Mouse (Mus musculus): Measurements from ENCODE around the gene Abl2. TPM values are rescaled to one million over a fixed set of nuclear protein-coding genes. Genes with fewer than 3 reads are reported as not detected.
"Not testable (repeated sequence)": the region's sequence is repeated elsewhere in the genome, so short reads cannot be mapped to it uniquely, and the experiment has no call there.

Abl2 gene
- total RNA-seq, 2 experiments from 2014 or later: 21.2 to 26.1 TPM

GRCm38 (mm10) chr1:156644780-156645523 lies 86.4 kb downstream of the Abl2 start:
- TF ChIP-seq CTCF (IDR thresholded peaks at IDR 0.05): no peak

GRCm38 (mm10) chr1:156645971-156646370 lies 87.4 kb downstream of the Abl2 start:
- intact Hi-C loops (cut with DNase I): no loop called here
- no peak for TF ChIP-seq CTCF (IDR thresholded peaks at IDR 0.05)
- H3K4me3 ChIP-seq: no peak overlapping the region
- no peak for DNase-seq
- no peak overlapping the region for H3K27ac ChIP-seq

More at GRCm38 (mm10) chr1:156644780-156645523, 86.4 kb downstream of the Abl2 start:
- intact Hi-C loops (cut with DNase I): no loop called here
- H3K27ac ChIP-seq: peak overlapping the region; percentile 61
- peak; percentile 40 for DNase-seq
- no peak overlapping the region for H3K4me3 ChIP-seq

GRCm38 (mm10) chr1:156648705-156649104 lies 90.1 kb downstream of the Abl2 start:
- Histone ChIP-seq H3K27ac (no peak overlapping the region), H3K4me3 (no peak overlapping the region)
- DNase-seq: no peak
- intact Hi-C loops (cut with DNase I): no loop called here
- TF ChIP-seq CTCF (IDR thresholded peaks at IDR 0.05): no peak

- intact Hi-C loops (cut with DNase I): no loop called here
- DNase-seq: no peak
- H3K27ac ChIP-seq: no peak overlapping the region
- H3K4me3 ChIP-seq: no peak overlapping the region
- TF ChIP-seq CTCF (IDR thresholded peaks at IDR 0.05): no peak
These were observed 92.0 kb downstream of the Abl2 start for GRCm38 (mm10) chr1:156650631-156651030.

- Histone ChIP-seq H3K27ac (peak overlapping the region; percentile 16; the same call in 1 of the 2 replicates), H3K4me3 (no peak overlapping the region)
- DNase-seq: no peak
- TF ChIP-seq CTCF (IDR thresholded peaks at IDR 0.05): no peak
- intact Hi-C loops (cut with DNase I): no loop called here
These were observed 93.7 kb downstream of the Abl2 start for GRCm38 (mm10) chr1:156652189-156652822.

GRCm38 (mm10) chr1:156654735-156655530 lies 96.3 kb downstream of the Abl2 start:
- H3K4me3 ChIP-seq: 0 out of 2 replicates have a peak overlapping the region, but pooled peaks have one; percentile 2
- peak; percentile 34 for DNase-seq
- intact Hi-C loops (cut with DNase I): no loop called here
- no peak for TF ChIP-seq CTCF (IDR thresholded peaks at IDR 0.05)
- peak overlapping the region; percentile 64 for H3K27ac ChIP-seq

- no peak overlapping the region for H3K27ac ChIP-seq
- no peak overlapping the region for H3K4me3 ChIP-seq
- no peak for TF ChIP-seq CTCF (IDR thresholded peaks at IDR 0.05)
- no peak for DNase-seq
- intact Hi-C loops (cut with DNase I): no loop called here
These were observed 98.9 kb downstream of the Abl2 start for GRCm38 (mm10) chr1:156657523-156657922.

- Histone ChIP-seq H3K4me3 (no peak overlapping the region), H3K27ac (no peak overlapping the region)
- no peak for DNase-seq
- no peak for TF ChIP-seq CTCF (IDR thresholded peaks at IDR 0.05)
- intact Hi-C loops (cut with DNase I): no loop called here
These were observed 100.1 kb downstream of the Abl2 start for GRCm38 (mm10) chr1:156658676-156659075.

GRCm38 (mm10) chr1:156659906-156660659 lies 101.5 kb downstream of the Abl2 start:
- no peak for DNase-seq
- Histone ChIP-seq H3K4me3 (no peak overlapping the region), H3K27ac (no peak overlapping the region)
- intact Hi-C loops (cut with DNase I): no loop called here
- no peak for TF ChIP-seq CTCF (IDR thresholded peaks at IDR 0.05)

GRCm38 (mm10) chr1:156660660-156661236 lies 102.2 kb downstream of the Abl2 start:
- H3K4me3 ChIP-seq; DNase-seq; intact Hi-C loops (cut with DNase I); H3K27ac ChIP-seq: not testable (repeated sequence)

- DNase-seq: no peak
- no peak for TF ChIP-seq CTCF (IDR thresholded peaks at IDR 0.05)
- intact Hi-C loops (cut with DNase I): no loop called here
- Histone ChIP-seq H3K27ac (no peak overlapping the region), H3K4me3 (no peak overlapping the region)
These were observed 107.2 kb downstream of the Abl2 start for GRCm38 (mm10) chr1:156665777-156666176.
